Mouse (Mus musculus): ENCODE data around the gene Ntn4.
"Not testable (repeated sequence)": the region's sequence is repeated elsewhere in the genome, so short reads cannot be mapped to it uniquely, and the experiment has no call there.

The Ntn4 gene

GRCm38 (mm10) chr10:93683896-93684295, 43.4 kb downstream of the Ntn4 start:
- DNase-seq (ENCODE audit: extremely low read depth, low read depth) = no peak

- DNase-seq (ENCODE audit: extremely low read depth, low read depth) = not testable (repeated sequence)
Observed at GRCm38 (mm10) chr10:93685416-93685815, 44.9 kb downstream of the Ntn4 start.

GRCm38 (mm10) chr10:93686579-93686978, 46.1 kb downstream of the Ntn4 start:
- no peak for DNase-seq (ENCODE audit: extremely low read depth, low read depth)

GRCm38 (mm10) chr10:93687781-93688180, 47.3 kb downstream of the Ntn4 start:
- DNase-seq (ENCODE audit: extremely low read depth, low read depth) = no peak

GRCm38 (mm10) chr10:93688306-93689171, 48.1 kb downstream of the Ntn4 start:
- peak; percentile 67 for DNase-seq (ENCODE audit: extremely low read depth, low read depth)

GRCm38 (mm10) chr10:93691344-93691743, 50.9 kb downstream of the Ntn4 start:
- DNase-seq (ENCODE audit: extremely low read depth, low read depth) = no peak

- no peak for DNase-seq (ENCODE audit: extremely low read depth, low read depth)
Observed at GRCm38 (mm10) chr10:93695043-93695791, 54.7 kb downstream of the Ntn4 start.

GRCm38 (mm10) chr10:93696001-93696400, 55.5 kb downstream of the Ntn4 start:
- DNase-seq (ENCODE audit: extremely low read depth, low read depth) = no peak

- no peak for DNase-seq (ENCODE audit: extremely low read depth, low read depth)
Observed at GRCm38 (mm10) chr10:93697866-93698483, 57.5 kb downstream of the Ntn4 start.

- no peak for DNase-seq (ENCODE audit: extremely low read depth, low read depth)
Observed at GRCm38 (mm10) chr10:93699689-93700478, 59.4 kb downstream of the Ntn4 start.

GRCm38 (mm10) chr10:93700589-93701363, 60.3 kb downstream of the Ntn4 start:
- no peak for DNase-seq (ENCODE audit: extremely low read depth, low read depth)

- no peak for DNase-seq (ENCODE audit: extremely low read depth, low read depth)
Observed at GRCm38 (mm10) chr10:93703946-93704345, 63.5 kb downstream of the Ntn4 start.

GRCm38 (mm10) chr10:93707149-93708075, 66.9 kb downstream of the Ntn4 start:
- DNase-seq (ENCODE audit: extremely low read depth, low read depth) = no peak

- no peak for DNase-seq (ENCODE audit: extremely low read depth, low read depth)
Observed at GRCm38 (mm10) chr10:93708076-93708473, 67.6 kb downstream of the Ntn4 start.

GRCm38 (mm10) chr10:93708515-93708914, 68.0 kb downstream of the Ntn4 start:
- DNase-seq (ENCODE audit: extremely low read depth, low read depth) = no peak

- no peak for DNase-seq (ENCODE audit: extremely low read depth, low read depth)
Observed at GRCm38 (mm10) chr10:93709536-93709935, 69.1 kb downstream of the Ntn4 start.

GRCm38 (mm10) chr10:93721625-93722337, 81.3 kb downstream of the Ntn4 start:
- no peak for DNase-seq (ENCODE audit: extremely low read depth, low read depth)

GRCm38 (mm10) chr10:93723942-93724542, 83.6 kb downstream of the Ntn4 start:
- DNase-seq (ENCODE audit: extremely low read depth, low read depth) = no peak

All from MEL-GATA-1-ER (cell line).